Mouse (Mus musculus): ENCODE data around the gene Dhx38.

Gene Dhx38

GRCm38 (mm10) chr8:109551663-109552062 lies 14.0 kb downstream of the Dhx38 start:
- DNase-seq (ENCODE audit: low read depth, low spot score), result no peak

DNA sequence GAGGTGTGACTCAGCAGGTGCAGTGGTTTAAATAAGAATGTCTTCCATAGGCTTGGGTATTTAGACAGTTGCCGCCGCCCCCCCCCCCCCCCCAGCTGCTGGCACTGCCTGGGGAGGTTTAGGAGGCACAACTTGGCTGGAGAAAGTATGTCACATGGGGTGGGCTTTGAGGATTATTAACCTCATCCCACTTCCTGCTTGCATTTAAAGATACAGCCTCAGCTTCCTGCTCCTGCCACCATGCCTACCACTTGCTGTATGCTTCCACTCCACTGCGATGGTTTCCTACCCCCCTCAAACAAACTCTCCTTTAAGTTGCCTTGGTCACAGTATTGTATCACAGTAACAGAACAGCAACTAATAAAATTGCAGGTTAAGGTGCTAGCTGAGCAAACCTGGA lies 21.6 kb downstream of the Dhx38 start:
- DNase-seq (ENCODE audit: low read depth, low spot score), result no peak

DNA sequence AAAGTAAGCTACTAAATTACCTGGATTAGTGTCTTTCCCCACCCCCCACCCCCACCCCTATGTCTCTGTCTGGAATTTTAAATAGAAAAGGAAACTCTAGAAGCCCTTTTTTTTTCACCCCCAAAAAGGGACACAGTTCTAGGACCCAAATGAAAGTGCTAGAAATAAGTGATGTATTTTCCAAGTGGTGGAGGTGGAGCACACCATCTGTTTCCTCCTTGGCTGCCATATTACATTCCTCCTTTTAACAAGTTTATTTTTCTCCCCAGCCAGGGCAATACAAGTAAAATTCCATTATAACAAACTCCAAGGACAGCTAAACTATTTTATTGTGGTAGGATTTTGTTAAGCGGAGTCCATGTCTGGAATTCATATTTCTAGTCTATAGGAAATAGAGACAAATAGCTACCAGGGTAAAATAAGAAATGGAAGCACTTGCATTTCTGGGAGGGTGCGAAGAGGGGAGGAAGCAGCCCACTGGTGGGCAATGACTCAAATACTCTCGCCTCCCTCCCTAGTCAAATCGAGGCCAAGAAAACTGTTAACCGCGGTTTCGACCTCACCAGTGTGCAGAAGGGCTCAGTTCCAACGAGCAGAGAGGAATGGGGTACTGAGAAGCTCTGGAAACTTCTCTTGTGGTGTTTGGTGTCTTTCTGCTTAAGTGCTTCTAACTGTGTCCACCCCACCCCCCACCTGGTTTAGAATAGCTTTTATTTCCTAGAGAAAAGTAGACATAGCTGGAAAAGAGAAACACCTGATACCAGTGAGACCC lies 22.7 kb downstream of the Dhx38 start:
- DNase-seq (ENCODE audit: low read depth, low spot score), result peak; percentile 81

GRCm38 (mm10) chr8:109542165-109542564 lies 23.5 kb downstream of the Dhx38 start:
- DNase-seq (ENCODE audit: low read depth, low spot score), result no peak

DNA sequence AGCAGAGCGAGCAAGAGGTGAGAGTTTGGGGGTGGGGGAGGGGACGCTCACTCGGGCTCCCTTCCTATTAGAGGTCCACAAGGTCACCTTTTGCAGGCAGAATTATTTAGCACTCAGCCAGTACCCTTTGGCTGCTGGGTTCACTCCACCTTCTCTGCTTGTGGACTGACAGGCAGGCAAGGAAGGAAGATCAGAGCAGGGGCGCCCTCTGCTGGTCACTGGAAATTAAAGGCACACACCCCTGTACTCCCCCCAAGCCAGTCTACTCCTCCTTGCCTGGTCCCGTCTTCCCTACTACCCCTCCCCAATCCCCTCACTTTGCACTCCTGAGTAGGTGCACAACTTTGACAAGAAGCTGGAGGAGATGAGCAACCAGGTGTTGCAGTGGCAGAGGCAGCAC lies 29.0 kb downstream of the Dhx38 start:
- peak; percentile 39 for DNase-seq (ENCODE audit: low read depth, low spot score)

DNA sequence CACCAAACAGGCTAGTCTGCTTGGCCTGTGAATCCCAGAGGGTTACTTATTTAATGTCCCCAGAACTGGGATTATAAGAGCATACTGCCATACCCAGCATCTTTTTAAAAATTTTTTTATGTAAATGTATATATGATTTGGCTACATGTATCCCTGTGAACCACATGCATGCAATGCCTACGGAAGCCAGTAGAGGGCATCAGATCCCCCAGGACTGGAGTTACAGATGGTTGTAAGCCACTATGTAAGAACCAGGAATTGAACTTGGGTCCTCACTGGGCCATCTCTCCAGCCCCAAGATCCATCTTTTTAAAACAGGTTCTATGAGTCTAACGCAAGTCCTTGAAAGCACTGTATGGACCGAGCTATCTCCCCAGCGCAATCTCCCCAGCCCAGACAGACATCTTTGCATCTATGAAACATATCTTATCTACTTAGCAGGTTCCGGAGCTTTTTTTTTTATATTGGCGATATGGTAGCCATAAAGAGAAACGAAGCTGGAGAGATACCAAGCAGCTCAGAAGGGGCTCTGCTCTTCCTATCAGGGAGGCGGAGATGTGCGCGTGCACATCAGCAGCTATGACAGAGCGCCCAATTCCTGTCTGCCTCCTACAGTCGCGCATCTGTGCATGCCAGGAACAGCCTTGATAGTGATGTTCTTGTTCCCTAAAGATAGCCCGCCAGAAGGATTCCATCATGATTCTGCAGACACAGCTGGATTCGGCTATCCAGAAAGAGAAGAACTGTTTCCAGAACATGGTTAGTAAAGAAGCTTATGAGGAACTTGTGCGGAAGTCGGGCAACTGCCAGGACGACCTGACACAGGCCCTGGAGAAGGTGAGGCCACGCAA lies 30.3 kb downstream of the Dhx38 start:
- no peak for DNase-seq (ENCODE audit: low read depth, low spot score)

GRCm38 (mm10) chr8:109524008-109524407 lies 41.7 kb downstream of the Dhx38 start:
- no peak for DNase-seq (ENCODE audit: low read depth, low spot score)

GRCm38 (mm10) chr8:109505560-109505959 lies 60.1 kb downstream of the Dhx38 start:
- no peak for DNase-seq (ENCODE audit: low read depth, low spot score)

GRCm38 (mm10) chr8:109503566-109503965 lies 62.1 kb downstream of the Dhx38 start:
- no peak for DNase-seq (ENCODE audit: low read depth, low spot score)

DNA sequence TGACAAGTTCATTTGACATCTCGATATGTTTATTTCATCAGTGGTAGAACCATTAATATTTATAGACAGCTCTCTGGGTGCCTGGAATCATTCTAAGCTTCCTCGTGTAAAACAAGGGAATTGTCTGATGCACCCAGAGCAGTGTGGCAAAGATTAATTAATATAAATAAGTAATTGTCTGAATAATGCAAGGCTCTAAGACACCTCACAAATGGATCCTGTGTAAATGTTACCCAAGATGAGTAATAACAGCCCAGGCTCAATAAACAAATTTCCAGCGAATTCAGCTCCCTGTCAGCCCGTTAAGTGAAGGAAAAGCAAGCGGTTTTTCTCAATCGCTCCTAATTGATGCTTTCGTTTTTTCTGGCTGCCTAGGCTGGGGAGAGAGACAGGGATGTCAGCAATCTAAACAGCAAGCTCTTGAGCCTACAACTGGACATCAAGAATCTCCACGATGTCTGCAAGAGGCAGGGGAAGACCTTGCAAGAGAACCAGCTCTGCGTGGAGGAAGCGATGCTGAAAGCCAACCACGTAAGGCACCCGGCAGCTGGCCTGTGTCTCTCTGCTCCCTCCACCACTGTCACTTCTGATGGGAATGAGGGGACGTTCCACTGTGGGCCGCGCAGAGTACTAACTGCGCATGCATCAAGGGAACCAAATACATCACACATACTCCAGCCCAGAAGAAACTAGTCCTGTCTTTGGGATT lies 66.5 kb downstream of the Dhx38 start:
- DNase-seq (ENCODE audit: low read depth, low spot score), result no peak

All from telencephalon, adult 2 months (tissue).